7 mouse cellular contexts compared by ENCODE assay signal in genomic region chr3:63868285-63868684, GRCm38 (mm10). TPM values are rescaled to one million over a fixed set of nuclear protein-coding genes. Genes with fewer than 3 reads are reported as not detected.
DNase-seq lines count a peak whose midpoint lies in the region; ATAC-seq and TF ChIP-seq lines count a peak whose summit lies in the region.

No protein-coding gene starts in this region.

- ATAC-seq in kidney, embryonic 16.5 days (ENCODE audit: low FRiP score, low TSS enrichment): no peak

- no peaks in the 10 kb centered on the region for H3K36me3 ChIP-seq in kidney, adult 2 months (ENCODE audit: control insufficient read depth, insufficient read depth, low read length)
- H3K36me3 ChIP-seq in kidney, embryonic 16.5 days (ENCODE audit: insufficient read depth, low read length): 0 out of 2 replicates have a peak, but pooled peaks cover 2% of the 10 kb centered on the region
- H3K36me3 ChIP-seq in MEL (ENCODE audit: control insufficient read depth in 1 of 2, insufficient read depth in 2 of 2, low read length in 2 of 2): no peaks in the 10 kb centered on the region
- no peaks in the 10 kb centered on the region for H3K36me3 ChIP-seq in thymus, adult 2 months (ENCODE audit: control insufficient read depth, insufficient read depth, low read length)

- no peaks in the 10 kb centered on the region for H3K27me3 ChIP-seq in kidney, adult 2 months (replicated peaks; ENCODE audit: control insufficient read depth, insufficient read depth, low read length)
- no peaks in the 10 kb centered on the region for H3K27me3 ChIP-seq in kidney, embryonic 16.5 days (ENCODE audit: insufficient read depth, low read length)
- H3K27me3 ChIP-seq in MEL (ENCODE audit: control insufficient read depth in 1 of 2, insufficient read depth in 2 of 2, low read length in 2 of 2): no peaks in the 10 kb centered on the region; a peak in 2 of 4 replicates
- no peaks in the 10 kb centered on the region for H3K27me3 ChIP-seq in thymus, adult 2 months (ENCODE audit: control insufficient read depth, insufficient read depth, low read length)

- TF ChIP-seq EP300 in MEL (IDR thresholded peaks at IDR 0.05; ENCODE audit: low read depth in 1 of 2, low read length in 2 of 2): no peak

- TF ChIP-seq CTCF in kidney, adult 2 months (conservative IDR thresholded peaks at IDR 0.05; ENCODE audit: insufficient read depth, insufficient read length, low read depth, low read length): no peak
- peak in 1 of 3 experiments; percentile 66; a peak in 2 of 6 replicates for TF ChIP-seq CTCF in MEL (IDR thresholded peaks at IDR 0.05 in 2 of 3, conservative IDR thresholded peaks at IDR 0.05 in 1 of 3; ENCODE audit: control insufficient read depth in 1 of 3, insufficient read depth in 1 of 3, low read depth in 2 of 3, low read length in 3 of 3, poor library complexity in 1 of 3, severe bottlenecking in 1 of 3)
- no peak for TF ChIP-seq CTCF in thymus, adult 2 months (IDR thresholded peaks at IDR 0.05; ENCODE audit: borderline replicate concordance, control insufficient read depth, extremely low read depth, insufficient read depth, low read length, poor library complexity)

- TF ChIP-seq POLR2A in kidney, adult 2 months (IDR thresholded peaks at IDR 0.05; ENCODE audit: low read depth, low read length): no peak
- TF ChIP-seq POLR2A in MEL (IDR thresholded peaks at IDR 0.05; ENCODE audit: control insufficient read depth in 1 of 2, insufficient read depth in 1 of 2, low read depth in 1 of 2, low read length in 2 of 2, poor library complexity in 1 of 2): no peak
- TF ChIP-seq POLR2A in thymus, adult 2 months (IDR thresholded peaks at IDR 0.05; ENCODE audit: control insufficient read depth, extremely low read depth, insufficient read depth, low read length, poor library complexity): no peak

- 55% methylated on average over 1 of the region's 1 CpGs for WGBS in kidney, adult 2 months
- 45% methylated on average over 1 of the region's 1 CpGs for WGBS in kidney, embryonic 16.5 days
- 71% methylated on average over 1 of the region's 1 CpGs for WGBS in thymus, adult 2 months

- H3K4me1 ChIP-seq in kidney, adult 2 months (ENCODE audit: control insufficient read depth, insufficient read depth, low read length): no peaks in the 10 kb centered on the region; the same call in 1 of the 2 replicates
- no peaks in the 10 kb centered on the region for H3K4me1 ChIP-seq in kidney, embryonic 16.5 days (ENCODE audit: insufficient read depth, low read length)
- H3K4me1 ChIP-seq in MEL (ENCODE audit: control insufficient read depth in 1 of 2, insufficient read depth in 2 of 2, low read length in 2 of 2): no peaks in the 10 kb centered on the region
- no peaks in the 10 kb centered on the region for H3K4me1 ChIP-seq in thymus, adult 2 months (replicated peaks; ENCODE audit: control insufficient read depth, insufficient read depth, low read length)

- H3K79me2 ChIP-seq in MEL (ENCODE audit: control insufficient read depth, insufficient read depth, low read length, poor library complexity): no peaks in the 10 kb centered on the region

- H3K4me3 ChIP-seq in kidney, adult 2 months (ENCODE audit: insufficient read depth, low read depth, low read length): no peak overlapping the region
- no peak overlapping the region for H3K4me3 ChIP-seq in kidney, embryonic 16.5 days (ENCODE audit: low read length)
- no peak overlapping the region for H3K4me3 ChIP-seq in MEL (ENCODE audit: control insufficient read depth in 1 of 2, insufficient read depth in 1 of 2, low read depth in 2 of 2, low read length in 2 of 2)
- no peak overlapping the region for H3K4me3 ChIP-seq in thymus, adult 2 months (ENCODE audit: control insufficient read depth, insufficient read depth, low read length)

- H3K9ac ChIP-seq in kidney, embryonic 16.5 days (replicated peaks; ENCODE audit: low read length): no peak overlapping the region
- H3K9ac ChIP-seq in MEL (ENCODE audit: control insufficient read depth, low read depth, low read length, poor library complexity, severe bottlenecking): no peak overlapping the region

- TF ChIP-seq RAD21 in MEL (IDR thresholded peaks at IDR 0.05; ENCODE audit: low read depth, low read length): peak; percentile 75

- no peaks in the 10 kb centered on the region for H3K9me3 ChIP-seq in kidney, embryonic 16.5 days (ENCODE audit: low read length)
- H3K9me3 ChIP-seq in MEL (replicated peaks; ENCODE audit: insufficient read depth, low read length): no peaks in the 10 kb centered on the region

- no peak overlapping the region for H3K4me2 ChIP-seq in kidney, embryonic 16.5 days (replicated peaks; ENCODE audit: low read depth, low read length)

- H3K27ac ChIP-seq in kidney, adult 2 months (ENCODE audit: insufficient read depth, low read depth, low read length): no peak overlapping the region
- H3K27ac ChIP-seq in kidney, embryonic 16.5 days (ENCODE audit: low read length): no peak overlapping the region
- no peak overlapping the region for H3K27ac ChIP-seq in MEL (ENCODE audit: control insufficient read depth, low read depth, low read length)
- no peak overlapping the region for H3K27ac ChIP-seq in thymus, adult 2 months (ENCODE audit: control insufficient read depth, insufficient read depth, low read length)

- DNase-seq in kidney, adult 2 months: peak; percentile 56
- peak; percentile 23 for DNase-seq in MEL (ENCODE audit: low read depth, low spot score)
- peak; percentile 10 for DNase-seq in adrenal gland, adult 2 months
- peak; percentile 16 for DNase-seq in induced T-regulatory cell, adult 2 months (ENCODE audit: low read depth)
- peak; percentile 41 for DNase-seq in lung, postnatal 36 days
- DNase-seq in thymus, adult 2 months: no peak

TF ChIP-seq in MEL, 35 proteins besides CTCF, POLR2A, EP300 and RAD21:
- TF ChIP-seq ZC3H11A (IDR thresholded peaks at IDR 0.05; ENCODE audit: low read depth, low read length) (peak; percentile 79), JUND (IDR thresholded peaks at IDR 0.05; ENCODE audit: low read depth, low read length) (no peak), SMC3 (IDR thresholded peaks at IDR 0.05; ENCODE audit: low read depth, low read length) (peak; percentile 81), MEF2A (IDR thresholded peaks at IDR 0.05; ENCODE audit: extremely low read depth, insufficient replicate concordance, low read depth, low read length, poor library complexity, severe bottlenecking) (no peak), CHD1 (IDR thresholded peaks at IDR 0.05; ENCODE audit: low read depth, low read length) (no peak), ZMIZ1 (IDR thresholded peaks at IDR 0.05; ENCODE audit: low read depth, low read length) (no peak), MXI1 (IDR thresholded peaks at IDR 0.05; ENCODE audit: low read depth, low read length) (no peak)

RNA-seq across cellular contexts. Expression of gene Plch1, which starts 31.0 kb away (rescaled TPM):
- polyA plus RNA-seq in kidney, adult 2 months (2012; rRNA removed): 0.84 and 1.2 TPM in 2 replicates
- polyA plus RNA-seq in kidney, embryonic 16.5 days (2015; fragmentation: Nextera tagmentation; extraction: Ambion mirVana): 11.4 and 12.1 TPM in 2 replicates
- 0.13 and 0.23 TPM in 2 replicates for total RNA-seq in MEL (2012; rRNA removed)
- polyA plus RNA-seq in MEL (2012; ENCODE audit: insufficient read depth in 1 of 2, insufficient read length in 2 of 2, low read depth in 1 of 2, low replicate concordance in 2 of 2, missing spikeins in 1 of 2): under 1 TPM in 1 of 2 experiments, not detected in 1; 0.01 TPM
- not detected for total RNA-seq in adrenal gland, adult 2 months (2021)
- polyA plus RNA-seq in adrenal gland, adult 2 months (2012; rRNA removed): not detected in 2 replicates
- polyA plus RNA-seq in thymus, adult 2 months (2012; rRNA removed): 0.15 and 0.18 TPM in 2 replicates
